Mouse (Mus musculus) lung, adult 2 months (tissue): ENCODE measurements around the gene Ace.
"Not testable (repeated sequence)": the region's sequence is repeated elsewhere in the genome, so short reads cannot be mapped to it uniquely, and the experiment has no call there.

Source experiments
- CTCF ChIP-seq: fragments of 200-500 bp; IDR thresholded peaks from 2 replicates; pipeline ENCODE4 v1.5.1; 2011; ENCODE audit warnings: mild to moderate bottlenecking, low read length, control low read depth; ENCODE audit not compliant: insufficient read depth
- POLR2A ChIP-seq: fragments of 200-500 bp; IDR thresholded peaks from 2 replicates; pipeline ENCODE4 v1.6.1; 2011; ENCODE audit warnings: low read depth, mild to moderate bottlenecking, control low read depth, low read length, borderline replicate concordance; ENCODE audit errors: extremely low read depth

GRCm38 (mm10) chr11:106032074-106032473, 64.3 kb downstream of the Ace start:
- not testable (repeated sequence) for TF ChIP-seq CTCF, POLR2A
